25 mouse cellular contexts compared by ENCODE assay signal in the genomic region with DNA sequence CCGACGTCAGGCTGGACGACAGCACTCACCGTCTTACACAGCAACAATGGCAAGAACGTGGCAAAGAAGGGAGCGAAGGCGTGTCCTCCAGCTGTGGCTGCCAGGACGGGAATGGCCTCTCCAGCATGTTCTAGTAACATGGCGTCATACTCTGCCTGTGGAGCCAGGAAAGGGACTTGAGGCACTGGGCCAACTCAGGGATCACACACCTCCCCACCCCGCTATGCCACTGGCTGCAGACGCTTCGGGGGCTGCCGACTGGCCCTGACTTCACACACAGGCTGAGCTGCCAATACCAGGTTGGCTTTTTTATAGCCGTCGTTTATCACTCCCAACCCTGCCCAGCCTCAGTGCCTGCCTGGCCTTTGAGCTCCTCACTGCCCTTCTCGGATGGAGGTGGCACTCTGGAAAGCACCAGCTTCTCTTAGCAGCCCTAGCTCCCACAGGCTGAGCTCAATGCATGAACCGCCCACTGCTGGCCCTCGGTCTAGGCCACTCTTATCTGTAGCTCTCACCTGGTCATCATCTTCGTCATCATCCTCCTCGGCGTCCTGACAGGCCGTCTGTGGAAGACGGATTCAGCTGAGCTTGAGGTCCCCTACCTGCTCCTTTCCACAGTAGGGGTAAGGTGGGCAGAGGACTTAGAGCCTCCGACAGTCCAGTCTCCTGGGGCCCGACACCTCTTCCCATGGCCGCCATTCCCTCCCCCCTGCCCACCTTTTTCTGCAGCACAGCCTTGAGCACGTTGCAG. TPM values are rescaled to one million over a fixed set of nuclear protein-coding genes. Genes with fewer than 3 reads are reported as not detected.
DNase-seq lines count a peak whose midpoint lies in the region; ATAC-seq and TF ChIP-seq lines count a peak whose summit lies in the region.
"Had no signal": no experiment of that assay in that cellular context is flagged by ENCODE, and none has a peak within 500 bp of the region (broad histone marks: within the 10 kb centered on the region; RNA-seq: fewer than 3 reads in every experiment).

No protein-coding gene starts in this region.

- no peak overlapping the region for H3K27ac ChIP-seq in heart, postnatal 0 days (ENCODE audit: low read depth)
- no peak overlapping the region for H3K27ac ChIP-seq in liver, embryonic 16.5 days (ENCODE audit: low read length)
- H3K27ac ChIP-seq: forebrain, embryonic 13.5 days; heart, embryonic 15.5 days; hindbrain, postnatal 0 days; kidney, postnatal 0 days; limb, embryonic 13.5 days; midbrain, embryonic 12.5 days; neural tube, embryonic 15.5 days had no signal

- no peaks in the 10 kb centered on the region for H3K27me3 ChIP-seq in heart, postnatal 0 days (ENCODE audit: control insufficient read depth, insufficient read depth, low read length)
- H3K27me3 ChIP-seq in G1E (ENCODE audit: insufficient read depth, low read length) = no peaks in the 10 kb centered on the region
- no peaks in the 10 kb centered on the region for H3K27me3 ChIP-seq in liver, embryonic 16.5 days (ENCODE audit: control insufficient read depth, insufficient read depth, low read depth, low read length)
- H3K27me3 ChIP-seq: forebrain, embryonic 13.5 days; heart, embryonic 15.5 days; limb, embryonic 13.5 days; midbrain, embryonic 12.5 days; neural tube, embryonic 15.5 days had no signal

- no peaks in the 10 kb centered on the region for H3K9me3 ChIP-seq in heart, postnatal 0 days (replicated peaks; ENCODE audit: control insufficient read depth, low read length)
- no peaks in the 10 kb centered on the region for H3K9me3 ChIP-seq in G1E (replicated peaks)
- H3K9me3 ChIP-seq in liver, embryonic 16.5 days (replicated peaks; ENCODE audit: control insufficient read depth, low read length) = no peaks in the 10 kb centered on the region
- H3K9me3 ChIP-seq: forebrain, embryonic 13.5 days; heart, embryonic 15.5 days; limb, embryonic 13.5 days; midbrain, embryonic 12.5 days; neural tube, embryonic 15.5 days had no signal

- H3K36me3 ChIP-seq in heart, postnatal 0 days (replicated peaks; ENCODE audit: control insufficient read depth, insufficient read depth, low read length) = peaks cover 85% of the 10 kb centered on the region
- peaks cover 100% of the 10 kb centered on the region for H3K36me3 ChIP-seq in G1E (replicated peaks)
- peaks cover 11% of the 10 kb centered on the region for H3K36me3 ChIP-seq in liver, embryonic 16.5 days (ENCODE audit: control insufficient read depth, insufficient read depth)

- no peak for TF ChIP-seq EP300 in heart, postnatal 0 days (IDR thresholded peaks at IDR 0.05; ENCODE audit: low read depth)

- 79% methylated on average over 27 of the region's 27 CpGs for WGBS in heart, postnatal 0 days
- WGBS in liver, embryonic 16.5 days (ENCODE audit: insufficient replicate concordance) = 78% methylated on average over 27 of the region's 27 CpGs

- no peaks in the 10 kb centered on the region for H3K4me1 ChIP-seq in heart, postnatal 0 days (ENCODE audit: control insufficient read depth, insufficient read depth)
- peaks cover 68% of the 10 kb centered on the region for H3K4me1 ChIP-seq in G1E (ENCODE audit: insufficient read depth, low read depth, low read length)
- peaks cover 10% of the 10 kb centered on the region for H3K4me1 ChIP-seq in liver, embryonic 16.5 days (ENCODE audit: control insufficient read depth, low read depth, low read length)
- H3K4me1 ChIP-seq: forebrain, embryonic 13.5 days; limb, embryonic 13.5 days; midbrain, embryonic 12.5 days; neural tube, embryonic 15.5 days had no signal

- no peak overlapping the region for H3K9ac ChIP-seq in heart, postnatal 0 days (replicated peaks; ENCODE audit: low read depth, low read length)
- no peak overlapping the region for H3K9ac ChIP-seq in liver, embryonic 16.5 days (ENCODE audit: low read depth, low read length)
- H3K9ac ChIP-seq: forebrain, embryonic 13.5 days; heart, embryonic 15.5 days; limb, embryonic 13.5 days; lung, embryonic 14.5 days; midbrain, embryonic 12.5 days; neural tube, embryonic 15.5 days had no signal

- no peak overlapping the region for H3K4me2 ChIP-seq in heart, postnatal 0 days (ENCODE audit: low read depth, low read length)
- H3K4me2 ChIP-seq in liver, embryonic 16.5 days (ENCODE audit: low read depth, low read length) = no peak overlapping the region
- H3K4me2 ChIP-seq: forebrain, embryonic 13.5 days; heart, embryonic 15.5 days; limb, embryonic 13.5 days; lung, embryonic 14.5 days; midbrain, embryonic 12.5 days; neural tube, embryonic 15.5 days had no signal

- DNase-seq in heart, postnatal 0 days (ENCODE audit: low spot score) = no peak
- no peak for DNase-seq in heart, adult 9 months (ENCODE audit: low spot score in 2 of 2)
- DNase-seq in G1E (ENCODE audit: low spot score) (peak; percentile 35), liver (peak; percentile 29)
- DNase-seq in cerebellum, adult 9-11 months = no peak
- no peak for DNase-seq in urinary bladder, postnatal 36 days (ENCODE audit: low spot score in 2 of 2)
- DNase-seq: adrenal gland, postnatal 25 days; cerebellum, adult 11 months; cerebellum, postnatal 14 days; kidney, adult 11 months; layer of hippocampus, adult 9-11 months; lung, embryonic 14.5 days; lung, postnatal 4 days; thymus, adult 18-20 months; thymus, postnatal 36 days had no signal

- H3K4me3 ChIP-seq in heart, postnatal 0 days (ENCODE audit: low read depth, low read length) = no peak overlapping the region
- peak overlapping the region; percentile 44; the same call in 1 of the 2 replicates for H3K4me3 ChIP-seq in G1E (ENCODE audit: low read depth, low read length)
- no peak overlapping the region for H3K4me3 ChIP-seq in liver, embryonic 16.5 days (ENCODE audit: low read depth, low read length)
- H3K4me3 ChIP-seq: forebrain, embryonic 13.5 days; heart, embryonic 15.5 days; limb, embryonic 13.5 days; midbrain, embryonic 12.5 days; neural tube, embryonic 15.5 days had no signal

- 0 out of 2 replicates have a peak, but pooled peaks have one; percentile 26 for ATAC-seq in heart, postnatal 0 days (ENCODE audit: insufficient read depth, low read depth)
- ATAC-seq in G1E (ENCODE audit: extremely low read depth, insufficient number of reproducible peaks, low FRiP score, poor library complexity, severe bottlenecking) = peak; percentile 47; the same call in 1 of the 2 replicates
- ATAC-seq in liver, embryonic 16.5 days (ENCODE audit: low read depth) = peak; percentile 54
- ATAC-seq: CD4-positive, CD25-positive, alpha-beta regulatory T cell, adult 4 months; forebrain, embryonic 13.5 days; hindbrain, postnatal 0 days had no signal

- no peak for TF ChIP-seq CTCF in heart, postnatal 0 days (IDR thresholded peaks at IDR 0.05; ENCODE audit: low read depth)
- TF ChIP-seq CTCF in G1E (IDR thresholded peaks at IDR 0.05; ENCODE audit: low read depth, low read length) = no peak

RNA-seq across cellular contexts. Expression of a gene that starts 7.5 kb away (rescaled TPM):
- 34.9 and 49.8 TPM in 2 replicates for total RNA-seq in heart, postnatal 0 days (2014; rRNA removed; ENCODE audit: low replicate concordance)
- polyA plus RNA-seq in heart, postnatal 0 days (2015; fragmentation: Nextera tagmentation; extraction: Ambion mirVana) = 32.0 and 37.6 TPM in 2 replicates
- total RNA-seq in G1E (2014; fragmentation: Nextera tagmentation) (24.1 and 49.6 TPM in 2 replicates), G1E (2017) (18.1 and 24.9 TPM in 2 replicates)
- polyA plus RNA-seq in G1E (2012) = 32.7 and 75.8 TPM in 2 replicates
- polyA plus RNA-seq in liver, embryonic 16.5 days (2015; fragmentation: Nextera tagmentation; extraction: Ambion mirVana) = 23.4 and 24.6 TPM in 2 replicates

RNA-seq across cellular contexts. Expression of a gene that starts 9.4 kb away (rescaled TPM):
- 0.15 and 6.9 TPM in 2 replicates for total RNA-seq in heart, postnatal 0 days (2014; rRNA removed; ENCODE audit: low replicate concordance)
- 1.1 and 1.2 TPM in 2 replicates for polyA plus RNA-seq in heart, postnatal 0 days (2015; fragmentation: Nextera tagmentation; extraction: Ambion mirVana)
- 7.2 and 10.9 TPM in 2 replicates for total RNA-seq in G1E (2014; fragmentation: Nextera tagmentation)
- 2.9 and 4.6 TPM in 2 replicates for total RNA-seq in G1E (2017)
- polyA plus RNA-seq in G1E (2012) = 2.4 TPM in 1 of 2 replicates, not detected in the other
- 0.71 and 1.0 TPM in 2 replicates for polyA plus RNA-seq in liver, embryonic 16.5 days (2015; fragmentation: Nextera tagmentation; extraction: Ambion mirVana)

RNA-seq across cellular contexts. Expression of a gene that starts 10.4 kb away (rescaled TPM):
- 1.5 and 9.1 TPM in 2 replicates for total RNA-seq in heart, postnatal 0 days (2014; rRNA removed; ENCODE audit: low replicate concordance)
- 1.9 and 2.1 TPM in 2 replicates for polyA plus RNA-seq in heart, postnatal 0 days (2015; fragmentation: Nextera tagmentation; extraction: Ambion mirVana)
- total RNA-seq in G1E (2014; fragmentation: Nextera tagmentation) = 123 and 137 TPM in 2 replicates
- total RNA-seq in G1E (2017) = 89.9 and 103 TPM in 2 replicates
- polyA plus RNA-seq in G1E (2012) = 80.7 and 144 TPM in 2 replicates
- 2.9 and 3.1 TPM in 2 replicates for polyA plus RNA-seq in liver, embryonic 16.5 days (2015; fragmentation: Nextera tagmentation; extraction: Ambion mirVana)
- total RNA-seq: gastrocnemius, adult 8-10 months had no signal

RNA-seq across cellular contexts. Expression of a gene that starts 15.4 kb away (rescaled TPM):
- total RNA-seq in heart, postnatal 0 days (2014; rRNA removed; ENCODE audit: low replicate concordance) = 62.8 and 83.3 TPM in 2 replicates
- polyA plus RNA-seq in heart, postnatal 0 days (2015; fragmentation: Nextera tagmentation; extraction: Ambion mirVana) = 62.7 and 67.4 TPM in 2 replicates
- total RNA-seq in G1E (2014; fragmentation: Nextera tagmentation) = 35.1 and 40.6 TPM in 2 replicates
- 54.0 and 57.7 TPM in 2 replicates for total RNA-seq in G1E (2017)
- polyA plus RNA-seq in G1E (2012) = 14.6 and 14.8 TPM in 2 replicates
- 46.8 and 49.6 TPM in 2 replicates for polyA plus RNA-seq in liver, embryonic 16.5 days (2015; fragmentation: Nextera tagmentation; extraction: Ambion mirVana)

RNA-seq across cellular contexts. Expression of a gene that starts 21.7 kb away (rescaled TPM):
- 0.12 TPM in 1 of 2 replicates, not detected in the other for total RNA-seq in heart, postnatal 0 days (2014; rRNA removed; ENCODE audit: low replicate concordance)
- polyA plus RNA-seq in heart, postnatal 0 days (2015; fragmentation: Nextera tagmentation; extraction: Ambion mirVana) = 0.25 and 0.31 TPM in 2 replicates
- total RNA-seq in G1E (2014; fragmentation: Nextera tagmentation) (4.0 and 4.2 TPM in 2 replicates), G1E (2017) (1.9 and 2.3 TPM in 2 replicates)
- polyA plus RNA-seq in G1E (2012) = 0.17 and 0.26 TPM in 2 replicates
- 0.15 and 0.16 TPM in 2 replicates for polyA plus RNA-seq in liver, embryonic 16.5 days (2015; fragmentation: Nextera tagmentation; extraction: Ambion mirVana)

Comparison
In these comparisons a context has a peak if more than half of its experiments do, and no peak if none do; other contexts are left out.
1. DNase-seq: peak in G1E (single experiment) and liver (single experiment); none in heart, postnatal 0 days (single experiment), heart, adult 9 months (0 of 2), cerebellum, adult 9-11 months (single experiment) and urinary bladder, postnatal 36 days (0 of 2).
2. RNA of a gene that starts 10.4 kb away (polyA plus RNA-seq): 80.7 to 144 TPM in G1E; 2.9 to 3.1 TPM in liver, embryonic 16.5 days and 1.9 to 2.1 TPM in heart, postnatal 0 days; every median in the first group is over 10 times any median in the second.
3. Peak in every context shown above with its lines, with median percentiles within 50 percentile points of each other: ATAC-seq.